Mouse (Mus musculus): ENCODE results near the gene Zbtb17. TPM values are rescaled to one million over a fixed set of nuclear protein-coding genes. Genes with fewer than 3 reads are reported as not detected.

The Zbtb17 gene
- polyA plus RNA-seq, 1 experiment from 2014 or later = 5.5 TPM

- TF ChIP-seq EP300 (IDR thresholded peaks at IDR 0.05; ENCODE audit: low read depth) = no peak
- no peak for TF ChIP-seq CTCF (IDR thresholded peaks at IDR 0.05; ENCODE audit: low read depth)
- ATAC-seq = no peak
- Histone ChIP-seq H3K4me1 (ENCODE audit: insufficient read depth) (no peaks in the 10 kb centered on the region; the same call in 1 of the 2 replicates), H3K27ac (ENCODE audit: low read depth) (no peak overlapping the region), H3K27me3 (ENCODE audit: insufficient read depth, low read length) (no peaks in the 10 kb centered on the region), H3K9ac (replicated peaks) (no peak overlapping the region), H3K4me2 (ENCODE audit: low read depth, low read length) (no peak overlapping the region), H3K9me3 (ENCODE audit: low read length) (peaks cover 7% of the 10 kb centered on the region; the same call in 1 of the 2 replicates), H3K36me3 (replicated peaks; ENCODE audit: insufficient read depth, low read length) (peaks cover 98% of the 10 kb centered on the region), H3K4me3 (ENCODE audit: low read depth, low read length) (no peak overlapping the region)
- no peak for DNase-seq
- 90% methylated on average over 19 of the region's 19 CpGs for WGBS (ENCODE audit: insufficient replicate concordance)
Observed at GRCm38 (mm10) chr4:141474431-141474830, 30.0 kb downstream of the Zbtb17 start.

GRCm38 (mm10) chr4:141477681-141478102 is 33.2 kb downstream of the Zbtb17 start:
- Histone ChIP-seq H3K36me3 (replicated peaks; ENCODE audit: insufficient read depth, low read length) (peaks cover 88% of the 10 kb centered on the region), H3K4me1 (ENCODE audit: insufficient read depth) (no peaks in the 10 kb centered on the region; the same call in 1 of the 2 replicates), H3K9me3 (ENCODE audit: low read length) (peaks cover 7% of the 10 kb centered on the region; the same call in 1 of the 2 replicates), H3K27me3 (ENCODE audit: insufficient read depth, low read length) (no peaks in the 10 kb centered on the region), H3K9ac (replicated peaks) (no peak overlapping the region), H3K4me3 (ENCODE audit: low read depth, low read length) (no peak overlapping the region), H3K27ac (ENCODE audit: low read depth) (peak overlapping the region; percentile 55), H3K4me2 (ENCODE audit: low read depth, low read length) (no peak overlapping the region)
- no peak for TF ChIP-seq EP300 (IDR thresholded peaks at IDR 0.05; ENCODE audit: low read depth)
- no peak for TF ChIP-seq CTCF (IDR thresholded peaks at IDR 0.05; ENCODE audit: low read depth)
- WGBS (ENCODE audit: insufficient replicate concordance) = 56% methylated on average over 16 of the region's 16 CpGs
- ATAC-seq = peak; percentile 58; the same call in 1 of the 2 replicates
- peak; percentile 66 for DNase-seq

- Histone ChIP-seq H3K9ac (replicated peaks) (no peak overlapping the region; the same call in 1 of the 2 replicates), H3K36me3 (replicated peaks; ENCODE audit: insufficient read depth, low read length) (peaks cover 87% of the 10 kb centered on the region), H3K27ac (ENCODE audit: low read depth) (peak overlapping the region; percentile 55), H3K27me3 (ENCODE audit: insufficient read depth, low read length) (no peaks in the 10 kb centered on the region), H3K4me2 (ENCODE audit: low read depth, low read length) (no peak overlapping the region), H3K4me1 (ENCODE audit: insufficient read depth) (no peaks in the 10 kb centered on the region; the same call in 1 of the 2 replicates), H3K4me3 (ENCODE audit: low read depth, low read length) (no peak overlapping the region), H3K9me3 (ENCODE audit: low read length) (peaks cover 7% of the 10 kb centered on the region; the same call in 1 of the 2 replicates)
- ATAC-seq = no peak
- WGBS (ENCODE audit: insufficient replicate concordance) = 92% methylated on average over 23 of the region's 23 CpGs
- TF ChIP-seq EP300 (IDR thresholded peaks at IDR 0.05; ENCODE audit: low read depth) = no peak
- TF ChIP-seq CTCF (IDR thresholded peaks at IDR 0.05; ENCODE audit: low read depth) = no peak
- no peak for DNase-seq
Observed at GRCm38 (mm10) chr4:141478225-141478624, 33.8 kb downstream of the Zbtb17 start.

- Histone ChIP-seq H3K27me3 (ENCODE audit: insufficient read depth, low read length) (no peaks in the 10 kb centered on the region), H3K9ac (replicated peaks) (no peak overlapping the region)
- no peak for ATAC-seq
Observed at GRCm38 (mm10) chr4:141478794-141479193, 34.3 kb downstream of the Zbtb17 start.

GRCm38 (mm10) chr4:141479411-141479810 is 35.0 kb downstream of the Zbtb17 start:
- Histone ChIP-seq H3K27ac (ENCODE audit: low read depth) (no peak overlapping the region), H3K9ac (replicated peaks) (no peak overlapping the region), H3K36me3 (replicated peaks; ENCODE audit: insufficient read depth, low read length) (peaks cover 86% of the 10 kb centered on the region), H3K4me2 (ENCODE audit: low read depth, low read length) (no peak overlapping the region), H3K9me3 (ENCODE audit: low read length) (peaks cover 7% of the 10 kb centered on the region; the same call in 1 of the 2 replicates), H3K4me1 (ENCODE audit: insufficient read depth) (no peaks in the 10 kb centered on the region; the same call in 1 of the 2 replicates), H3K27me3 (ENCODE audit: insufficient read depth, low read length) (no peaks in the 10 kb centered on the region), H3K4me3 (ENCODE audit: low read depth, low read length) (no peak overlapping the region)
- no peak for ATAC-seq
- no peak for DNase-seq
- TF ChIP-seq CTCF (IDR thresholded peaks at IDR 0.05; ENCODE audit: low read depth) (no peak), EP300 (IDR thresholded peaks at IDR 0.05; ENCODE audit: low read depth) (no peak)
- 93% methylated on average over 8 of the region's 8 CpGs for WGBS (ENCODE audit: insufficient replicate concordance)

More at GRCm38 (mm10) chr4:141478794-141479193, 34.3 kb downstream of the Zbtb17 start:
- H3K36me3 ChIP-seq (replicated peaks; ENCODE audit: insufficient read depth, low read length) = peaks cover 86% of the 10 kb centered on the region
- TF ChIP-seq EP300 (IDR thresholded peaks at IDR 0.05; ENCODE audit: low read depth) (no peak), CTCF (IDR thresholded peaks at IDR 0.05; ENCODE audit: low read depth) (no peak)
- no peak for DNase-seq
- no peak overlapping the region for H3K27ac ChIP-seq (ENCODE audit: low read depth)
- no peak overlapping the region for H3K4me2 ChIP-seq (ENCODE audit: low read depth, low read length)
- WGBS (ENCODE audit: insufficient replicate concordance) = 97% methylated on average over 32 of the region's 32 CpGs
- peaks cover 7% of the 10 kb centered on the region; the same call in 1 of the 2 replicates for H3K9me3 ChIP-seq (ENCODE audit: low read length)
- H3K4me1 ChIP-seq (ENCODE audit: insufficient read depth) = no peaks in the 10 kb centered on the region; the same call in 1 of the 2 replicates
- no peak overlapping the region for H3K4me3 ChIP-seq (ENCODE audit: low read depth, low read length)

- H3K9me3 ChIP-seq (ENCODE audit: low read length) = no peaks in the 10 kb centered on the region
- peaks cover 80% of the 10 kb centered on the region for H3K36me3 ChIP-seq (replicated peaks; ENCODE audit: insufficient read depth, low read length)
- DNase-seq = no peak
- no peaks in the 10 kb centered on the region for H3K27me3 ChIP-seq (ENCODE audit: insufficient read depth, low read length)
- no peak overlapping the region for H3K4me2 ChIP-seq (ENCODE audit: low read depth, low read length)
- no peak for TF ChIP-seq EP300 (IDR thresholded peaks at IDR 0.05; ENCODE audit: low read depth)
- no peak overlapping the region for H3K27ac ChIP-seq (ENCODE audit: low read depth)
- no peak for ATAC-seq
- no peak overlapping the region for H3K9ac ChIP-seq (replicated peaks)
- H3K4me3 ChIP-seq (ENCODE audit: low read depth, low read length) = no peak overlapping the region
- H3K4me1 ChIP-seq (ENCODE audit: insufficient read depth) = no peaks in the 10 kb centered on the region
- 81% methylated on average over 11 of the region's 11 CpGs for WGBS (ENCODE audit: insufficient replicate concordance)
Observed at GRCm38 (mm10) chr4:141484071-141484470, 39.6 kb downstream of the Zbtb17 start.

Measured in liver, postnatal 0 days (tissue).